Mouse (Mus musculus) stomach, embryonic 14.5 days (tissue): ENCODE data around the gene Chn2. TPM values are rescaled to one million over a fixed set of nuclear protein-coding genes. Genes with fewer than 3 reads are reported as not detected.

Experiments
- ATAC-seq: fragments of 200-750 bp; cut with Nextera tagmentation; 2 replicates; pipeline ENCODE4 v1.8.0; 2017; ENCODE audit warnings: low read depth, moderate TSS enrichment; ENCODE audit not compliant: insufficient number of reproducible peaks, insufficient read depth, low FRiP score
- H3K27ac ChIP-seq: fragments of 300-500 bp; sonication (generic); 2 replicates; pipeline ENCODE4 v1.5.1; 2014; ENCODE audit warnings: mild to moderate bottlenecking, low read length, moderate library complexity, mixed read lengths
- H3K27me3 ChIP-seq: fragments of 300-500 bp; sonication (generic); 2 replicates; pipeline ENCODE4 v1.6.1; 2014; ENCODE audit warnings: low read length, control low read depth, mixed read lengths; ENCODE audit not compliant: control insufficient read depth, insufficient read depth
- H3K36me3 ChIP-seq: fragments of 300-500 bp; sonication (generic); 2 replicates; pipeline ENCODE4 v1.6.1; 2014; ENCODE audit warnings: mild to moderate bottlenecking, control low read depth, low read length, moderate library complexity, mixed read lengths; ENCODE audit not compliant: control insufficient read depth, insufficient read depth
- H3K4me1 ChIP-seq: fragments of 300-500 bp; sonication (generic); 2 replicates; pipeline ENCODE4 v1.6.1; 2014; ENCODE audit warnings: low read length, control low read depth, mixed read lengths; ENCODE audit not compliant: control insufficient read depth, insufficient read depth
- H3K4me2 ChIP-seq: fragments of 300-500 bp; sonication (generic); replicated peaks from 2 replicates; pipeline ENCODE4 v1.6.1; 2014; ENCODE audit warnings: low read depth, low read length, control low read depth
- H3K4me3 ChIP-seq: fragments of 300-500 bp; sonication (generic); 2 replicates; pipeline ENCODE4 v1.5.1; 2014; ENCODE audit warnings: low read depth, low read length, control low read depth
- H3K9ac ChIP-seq: fragments of 300-500 bp; sonication (generic); replicated peaks from 2 replicates; pipeline ENCODE4 v1.6.1; 2014; ENCODE audit warnings: low read depth, mild to moderate bottlenecking, control low read depth, low read length, moderate library complexity, mixed read lengths
- H3K9me3 ChIP-seq: fragments of 300-500 bp; sonication (generic); 2 replicates; pipeline ENCODE4 v1.6.1; 2016; ENCODE audit warnings: low read depth, low read length, control low read depth; ENCODE audit not compliant: control insufficient read depth
- WGBS: fragments of 180-500 bp; shearing (Covaris S2); extraction: QIAGEN DNeasy Blood & Tissue Kit; methylation state at CpG from one replicate; pipeline ENCODE4 v1.1.7; 2014; 5-methylcytosine and 5-hydroxymethylcytosine counted together
- polyA plus RNA-seq: library from polyadenylated mRNA; unstranded; fragments of >200 nt; fragmentation: Nextera tagmentation; extraction: Ambion mirVana; gene quantifications from 2 replicates; pipeline ENCODE4 v1.2.1, GENCODE M21; 2014

Chn2 gene
- polyA plus RNA-seq, 1 experiment from 2014 or later: 19.1 TPM

DNA sequence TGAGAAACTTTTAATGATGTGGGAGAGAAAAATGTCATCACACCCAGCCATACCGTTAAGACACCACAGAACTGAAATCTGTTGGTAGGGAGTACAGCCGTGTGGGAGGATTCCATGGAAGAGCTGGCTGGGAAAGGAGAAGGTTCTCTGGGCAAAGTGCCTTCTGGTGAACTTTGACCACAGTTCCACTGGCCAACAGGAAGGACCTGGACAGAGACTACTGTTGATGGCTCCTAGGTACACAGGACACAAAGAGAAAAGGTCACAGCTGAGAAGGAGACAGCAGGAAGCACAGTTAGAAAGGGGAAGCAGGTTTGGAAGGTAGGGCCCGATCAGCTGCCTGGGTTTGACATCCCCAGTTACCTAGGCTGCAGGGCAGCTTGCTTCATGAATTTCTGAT is 3.8 kb upstream of the Chn2 start:
- Histone ChIP-seq H3K4me3 (no peak overlapping the region), H3K27me3 (no peaks in the 10 kb centered on the region), H3K4me1 (peaks cover 4% of the 10 kb centered on the region; the same call in 1 of the 2 replicates), H3K9ac (no peak overlapping the region), H3K27ac (no peak overlapping the region), H3K36me3 (no peaks in the 10 kb centered on the region), H3K4me2 (no peak overlapping the region), H3K9me3 (no peaks in the 10 kb centered on the region)
- no peak for ATAC-seq
- WGBS: 77% methylated on average over 3 of the region's 3 CpGs

DNA sequence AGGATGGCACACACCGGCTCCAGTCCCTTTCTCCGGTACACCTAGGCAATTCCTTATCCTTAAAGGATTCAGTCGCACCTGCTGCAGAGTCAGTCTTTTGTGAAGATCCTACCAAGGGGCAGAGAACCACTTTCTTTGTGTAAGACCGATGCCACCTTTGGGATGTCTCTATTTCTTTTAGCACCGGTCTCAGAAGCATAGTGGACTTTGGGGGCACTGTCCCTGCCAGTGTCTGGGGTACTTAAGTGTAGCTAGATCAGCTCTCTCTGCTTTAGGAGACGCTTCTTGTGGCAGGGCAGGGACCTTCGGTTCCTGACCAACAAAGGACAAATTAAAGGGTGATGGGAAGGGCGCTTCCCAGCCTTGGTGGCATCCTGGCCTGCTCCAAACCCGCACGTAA is 488 bp upstream of the Chn2 start:
- no peaks in the 10 kb centered on the region for H3K9me3 ChIP-seq
- peak overlapping the region; percentile 52 for H3K4me3 ChIP-seq
- 10% methylated on average over 10 of the region's 10 CpGs for WGBS
- peak overlapping the region; percentile 60; the same call in 1 of the 2 replicates for H3K9ac ChIP-seq
- H3K4me1 ChIP-seq: peaks cover 4% of the 10 kb centered on the region; the same call in 1 of the 2 replicates
- H3K36me3 ChIP-seq: no peaks in the 10 kb centered on the region
- peak overlapping the region; percentile 24; the same call in 1 of the 2 replicates for H3K27ac ChIP-seq
- H3K4me2 ChIP-seq: peak overlapping the region; percentile 90
- no peak for ATAC-seq
- no peaks in the 10 kb centered on the region for H3K27me3 ChIP-seq

DNA sequence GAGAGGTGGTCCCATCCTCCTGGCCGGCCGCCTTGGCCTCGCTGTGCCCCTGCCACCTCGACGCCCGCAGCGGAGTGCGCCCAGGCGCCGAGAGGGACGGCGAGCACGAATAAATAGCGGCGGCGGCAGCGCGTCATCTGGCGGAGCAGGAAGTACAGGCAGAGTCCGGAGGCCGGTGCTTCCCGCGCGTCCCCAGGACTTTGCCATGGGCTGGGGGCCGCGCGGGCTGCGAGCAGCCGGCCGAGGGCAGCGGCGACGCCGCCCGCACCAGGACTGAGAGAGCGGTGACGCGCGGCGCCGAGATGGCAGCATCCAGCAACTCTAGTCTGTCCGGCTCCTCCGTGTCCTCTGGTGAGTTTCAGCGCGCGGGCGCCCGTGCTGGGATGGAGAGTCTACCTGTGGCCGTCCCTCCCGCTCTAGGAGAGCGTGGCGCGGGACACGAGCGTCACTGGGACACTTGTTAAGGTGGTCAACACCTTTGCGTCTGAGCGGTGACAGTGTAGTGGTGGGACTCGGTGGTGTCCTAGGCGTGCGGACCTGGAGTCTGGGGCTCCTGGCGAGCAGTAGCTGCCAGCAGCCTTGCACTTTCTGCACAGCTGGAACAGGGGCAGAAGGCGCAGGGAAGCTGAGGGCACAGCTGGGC is 572 bp downstream of the Chn2 start:
- Histone ChIP-seq H3K4me2 (peak overlapping the region; percentile 90), H3K27ac (peak overlapping the region; percentile 24), H3K4me3 (peak overlapping the region; percentile 52), H3K9me3 (no peaks in the 10 kb centered on the region), H3K9ac (peak overlapping the region; percentile 60), H3K4me1 (peaks cover 4% of the 10 kb centered on the region; the same call in 1 of the 2 replicates), H3K36me3 (no peaks in the 10 kb centered on the region), H3K27me3 (no peaks in the 10 kb centered on the region)
- under 1% methylated on average over 62 of the region's 62 CpGs for WGBS
- ATAC-seq: peak; percentile 78

DNA sequence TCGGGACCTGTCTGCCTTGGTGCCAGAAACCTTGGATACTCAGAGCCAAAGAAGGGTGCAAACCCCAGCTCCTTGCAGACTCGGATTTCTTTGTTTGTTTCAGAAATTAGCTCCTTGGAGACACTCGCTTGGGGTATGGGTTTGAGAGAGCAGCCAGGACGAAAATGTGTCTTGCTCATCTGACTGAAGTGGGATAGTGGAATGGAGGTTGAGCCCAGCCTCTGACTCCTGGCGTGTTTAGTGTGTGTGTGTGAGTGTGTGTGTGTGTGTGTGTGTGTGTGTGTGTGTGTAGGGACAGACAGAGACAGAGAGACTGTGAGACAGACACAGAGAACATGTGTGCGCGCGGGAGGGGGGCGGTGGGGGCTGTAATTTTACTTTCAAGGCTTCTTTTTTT is 1.1 kb downstream of the Chn2 start:
- Histone ChIP-seq H3K9me3 (no peaks in the 10 kb centered on the region), H3K27ac (no peak overlapping the region)
- 21% methylated on average over 9 of the region's 9 CpGs for whole genome bisulfite sequencing

GRCm38 (mm10) chr6:54041386-54042043 is 2.2 kb downstream of the Chn2 start:
- H3K36me3 ChIP-seq: no peaks in the 10 kb centered on the region
- WGBS: 36% methylated on average over 13 of the region's 13 CpGs
- H3K4me2 ChIP-seq: peak overlapping the region; percentile 90; the same call in 1 of the 2 replicates
- H3K27ac ChIP-seq: no peak overlapping the region
- peaks cover 4% of the 10 kb centered on the region; the same call in 1 of the 2 replicates for H3K4me1 ChIP-seq
- H3K27me3 ChIP-seq: no peaks in the 10 kb centered on the region
- no peak overlapping the region for H3K4me3 ChIP-seq
- H3K9ac ChIP-seq: no peak overlapping the region
- H3K9me3 ChIP-seq: no peaks in the 10 kb centered on the region
- ATAC-seq: no peak

More for the DNA sequence above, 1.1 kb downstream of the Chn2 start:
- no peak for ATAC-seq
- Histone ChIP-seq H3K4me2 (peak overlapping the region; percentile 90), H3K9ac (peak overlapping the region; percentile 60), H3K4me3 (peak overlapping the region; percentile 52), H3K4me1 (peaks cover 4% of the 10 kb centered on the region; the same call in 1 of the 2 replicates), H3K36me3 (no peaks in the 10 kb centered on the region), H3K27me3 (no peaks in the 10 kb centered on the region)

DNA sequence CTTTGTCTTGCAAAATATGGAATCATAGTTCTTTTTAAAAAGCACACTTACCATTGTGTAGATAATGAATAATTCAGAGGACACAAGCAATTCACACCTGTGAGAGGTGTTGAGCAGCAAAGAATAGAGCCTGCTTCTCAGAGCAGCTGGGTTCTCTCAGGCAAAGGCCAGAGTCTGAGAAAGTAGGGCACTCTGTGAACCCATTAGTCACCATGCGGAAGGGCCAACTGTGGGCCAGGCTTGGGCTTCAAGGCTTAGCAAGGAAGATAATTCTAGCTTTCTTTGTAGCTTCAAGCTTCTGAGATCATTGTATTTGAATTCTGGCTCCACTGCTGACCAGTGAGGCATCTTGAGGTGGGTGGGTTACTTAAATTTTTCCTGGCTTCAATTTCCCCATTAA is 2.8 kb downstream of the Chn2 start:
- Histone ChIP-seq H3K9ac (no peak overlapping the region), H3K27ac (no peak overlapping the region), H3K4me1 (peaks cover 6% of the 10 kb centered on the region; the same call in 1 of the 2 replicates), H3K27me3 (no peaks in the 10 kb centered on the region), H3K4me3 (no peak overlapping the region), H3K4me2 (no peak overlapping the region), H3K36me3 (no peaks in the 10 kb centered on the region), H3K9me3 (no peaks in the 10 kb centered on the region)
- ATAC-seq: no peak
- WGBS: 85% methylated on average over 1 of the region's 1 CpGs

DNA sequence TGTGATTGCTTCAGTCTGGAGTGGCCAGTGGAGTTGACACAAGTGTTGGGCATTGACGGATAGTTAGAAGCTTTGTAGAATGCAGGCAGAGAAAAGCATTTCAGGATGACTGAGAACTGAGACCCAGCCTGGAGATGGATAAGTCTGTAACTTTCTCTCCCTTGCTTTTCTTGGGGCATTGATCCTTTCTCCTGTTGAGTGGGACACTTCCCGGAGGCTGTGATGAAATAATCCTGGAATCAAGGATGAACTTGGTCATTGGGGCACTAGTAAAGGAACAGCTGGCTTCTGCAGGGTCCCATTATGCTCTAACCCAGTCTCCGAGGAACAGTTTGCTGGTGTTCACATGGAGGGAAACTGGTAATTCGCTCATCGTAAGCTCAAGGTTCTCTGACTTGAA is 4.2 kb downstream of the Chn2 start:
- H3K36me3 ChIP-seq: no peaks in the 10 kb centered on the region

GRCm38 (mm10) chr6:54045748-54046721 is 6.7 kb downstream of the Chn2 start:
- H3K9ac ChIP-seq: no peak overlapping the region
- 78% methylated on average over 8 of the region's 8 CpGs for WGBS
- no peaks in the 10 kb centered on the region for H3K36me3 ChIP-seq
- no peaks in the 10 kb centered on the region for H3K9me3 ChIP-seq
- 0 out of 2 replicates have a peak, but pooled peaks cover 2% of the 10 kb centered on the region for H3K4me1 ChIP-seq
- H3K27ac ChIP-seq: no peak overlapping the region
- H3K27me3 ChIP-seq: no peaks in the 10 kb centered on the region
- no peak overlapping the region for H3K4me3 ChIP-seq
- no peak for ATAC-seq
- H3K4me2 ChIP-seq: no peak overlapping the region

More for the DNA sequence above, 4.2 kb downstream of the Chn2 start:
- Histone ChIP-seq H3K9ac (no peak overlapping the region), H3K4me3 (no peak overlapping the region), H3K4me1 (peaks cover 6% of the 10 kb centered on the region; the same call in 1 of the 2 replicates), H3K27ac (no peak overlapping the region), H3K27me3 (no peaks in the 10 kb centered on the region), H3K9me3 (no peaks in the 10 kb centered on the region), H3K4me2 (no peak overlapping the region)
- no peak for ATAC-seq
- 87% methylated on average over 5 of the region's 5 CpGs for WGBS
